Mouse (Mus musculus) lung, embryonic 16.5 days (tissue): Measurements from ENCODE around the gene Pdcd1. TPM values are rescaled to one million over a fixed set of nuclear protein-coding genes. Genes with fewer than 3 reads are reported as not detected.
"Not testable (repeated sequence)": the region's sequence is repeated elsewhere in the genome, so short reads cannot be mapped to it uniquely, and the experiment has no call there.

ENCODE experiments used
- ATAC-seq: fragments of 200-750 bp; cut with Nextera tagmentation; 2 replicates; pipeline ENCODE4 v1.8.0; 2017; ENCODE audit warnings: low read depth, mild to moderate bottlenecking, moderate library complexity
- H3K27ac ChIP-seq: fragments of 300-500 bp; sonication (generic); 2 replicates; pipeline ENCODE4 v1.5.1; 2014; ENCODE audit warnings: mild to moderate bottlenecking, control low read depth, low read length
- H3K27me3 ChIP-seq: fragments of 300-500 bp; sonication (generic); 2 replicates; pipeline ENCODE4 v1.6.1; 2014; ENCODE audit warnings: low read depth, low read length, mixed read lengths; ENCODE audit not compliant: control insufficient read depth, insufficient read depth
- H3K36me3 ChIP-seq: fragments of 300-500 bp; sonication (generic); 2 replicates; pipeline ENCODE4 v1.6.1; 2014; ENCODE audit warnings: low read length; ENCODE audit not compliant: control insufficient read depth, insufficient read depth
- H3K4me1 ChIP-seq: fragments of 300-500 bp; sonication (generic); replicated peaks from 2 replicates; pipeline ENCODE4 v1.6.1; 2014; ENCODE audit warnings: low read length, mixed read lengths; ENCODE audit not compliant: control insufficient read depth, insufficient read depth
- H3K4me2 ChIP-seq: fragments of 300-500 bp; sonication (generic); 2 replicates; pipeline ENCODE4 v1.6.1; 2014; ENCODE audit warnings: low read depth, low read length, control low read depth
- H3K4me3 ChIP-seq: fragments of 300-500 bp; sonication (generic); 2 replicates; pipeline ENCODE4 v1.5.1; 2014; ENCODE audit warnings: mild to moderate bottlenecking, low read length, control low read depth
- H3K9ac ChIP-seq: fragments of 300-500 bp; sonication (generic); 2 replicates; pipeline ENCODE4 v1.6.1; 2014; ENCODE audit warnings: low read length, control low read depth
- H3K9me3 ChIP-seq: fragments of 300-500 bp; sonication (generic); 2 replicates; pipeline ENCODE4 v1.6.1; 2016; ENCODE audit warnings: low read length; ENCODE audit not compliant: control insufficient read depth
- WGBS: fragments of 180-500 bp; shearing (Covaris S2); extraction: QIAGEN DNeasy Blood & Tissue Kit; methylation state at CpG from one replicate; pipeline ENCODE4 v1.1.7; 2014; 5-methylcytosine and 5-hydroxymethylcytosine counted together
- polyA plus RNA-seq: library from polyadenylated mRNA; unstranded; fragments of >200 nt; fragmentation: Nextera tagmentation; extraction: Ambion mirVana; gene quantifications from 2 replicates; pipeline ENCODE4 v1.2.1, GENCODE M21; 2015

Pdcd1 gene
- polyA plus RNA-seq, 1 experiment from 2014 or later, result 0.30 TPM

GRCm38 (mm10) chr1:94076702-94077101 lies 24.3 kb upstream of the Pdcd1 start:
- no peak overlapping the region for H3K4me3 ChIP-seq

GRCm38 (mm10) chr1:94074756-94075155 lies 22.4 kb upstream of the Pdcd1 start:
- Histone ChIP-seq H3K27me3 (no peaks in the 10 kb centered on the region), H3K4me3 (no peak overlapping the region), H3K9me3 (no peaks in the 10 kb centered on the region), H3K27ac (no peak overlapping the region), H3K4me1 (no peaks in the 10 kb centered on the region), H3K4me2 (no peak overlapping the region), H3K9ac (no peak overlapping the region), H3K36me3 (no peaks in the 10 kb centered on the region)
- ATAC-seq, result no peak
- 80% methylated on average over 6 of the region's 6 CpGs for WGBS

More at GRCm38 (mm10) chr1:94076702-94077101, 24.3 kb upstream of the Pdcd1 start:
- ATAC-seq, result no peak
- Histone ChIP-seq H3K4me2 (no peak overlapping the region), H3K27me3 (no peaks in the 10 kb centered on the region), H3K4me1 (no peaks in the 10 kb centered on the region), H3K9me3 (no peaks in the 10 kb centered on the region), H3K27ac (no peak overlapping the region), H3K9ac (no peak overlapping the region), H3K36me3 (no peaks in the 10 kb centered on the region)
- 17% methylated on average over 1 of the region's 1 CpGs for whole genome bisulfite sequencing

- not testable (repeated sequence) for H3K27ac ChIP-seq, H3K27me3 ChIP-seq, ATAC-seq, H3K4me2 ChIP-seq, H3K36me3 ChIP-seq, H3K4me3 ChIP-seq, H3K9ac ChIP-seq, H3K4me1 ChIP-seq, H3K9me3 ChIP-seq
- 72% methylated on average over 1 of the region's 1 CpGs for WGBS
These were observed 5.9 kb upstream of the Pdcd1 start for GRCm38 (mm10) chr1:94058281-94058680.

GRCm38 (mm10) chr1:94057401-94057800 lies 5.0 kb upstream of the Pdcd1 start:
- Histone ChIP-seq H3K27ac (no peak overlapping the region), H3K4me3 (no peak overlapping the region), H3K9me3 (no peaks in the 10 kb centered on the region), H3K36me3 (no peaks in the 10 kb centered on the region), H3K9ac (no peak overlapping the region), H3K27me3 (no peaks in the 10 kb centered on the region), H3K4me2 (no peak overlapping the region), H3K4me1 (no peaks in the 10 kb centered on the region)
- WGBS, result 88% methylated on average over 2 of the region's 2 CpGs
- ATAC-seq, result no peak

- no peaks in the 10 kb centered on the region for H3K4me1 ChIP-seq
- no peaks in the 10 kb centered on the region for H3K36me3 ChIP-seq
- no peak for ATAC-seq
These were observed 3.6 kb upstream of the Pdcd1 start for GRCm38 (mm10) chr1:94055966-94056365.

GRCm38 (mm10) chr1:94054481-94054880 lies 2.1 kb upstream of the Pdcd1 start:
- H3K27ac ChIP-seq, result no peak overlapping the region
- 84% methylated on average over 1 of the region's 1 CpGs for WGBS
- H3K9ac ChIP-seq, result no peak overlapping the region
- no peak for ATAC-seq
- no peak overlapping the region for H3K4me3 ChIP-seq
- no peaks in the 10 kb centered on the region for H3K9me3 ChIP-seq
- H3K36me3 ChIP-seq, result no peaks in the 10 kb centered on the region
- H3K4me1 ChIP-seq, result no peaks in the 10 kb centered on the region
- H3K27me3 ChIP-seq, result no peaks in the 10 kb centered on the region
- H3K4me2 ChIP-seq, result no peak overlapping the region

More at GRCm38 (mm10) chr1:94055966-94056365, 3.6 kb upstream of the Pdcd1 start:
- Histone ChIP-seq H3K9me3 (no peaks in the 10 kb centered on the region), H3K27ac (no peak overlapping the region), H3K27me3 (no peaks in the 10 kb centered on the region), H3K4me2 (no peak overlapping the region), H3K4me3 (no peak overlapping the region), H3K9ac (no peak overlapping the region)
- 20% methylated on average over 3 of the region's 3 CpGs for whole genome bisulfite sequencing

- Histone ChIP-seq H3K27ac (no peak overlapping the region), H3K27me3 (no peaks in the 10 kb centered on the region), H3K4me1 (no peaks in the 10 kb centered on the region), H3K4me3 (no peak overlapping the region), H3K4me2 (no peak overlapping the region), H3K9ac (no peak overlapping the region), H3K9me3 (no peaks in the 10 kb centered on the region), H3K36me3 (no peaks in the 10 kb centered on the region)
- no peak for ATAC-seq
- WGBS, result 74% methylated on average over 7 of the region's 7 CpGs
These were observed 1.3 kb upstream of the Pdcd1 start for GRCm38 (mm10) chr1:94053530-94054216.

GRCm38 (mm10) chr1:94051104-94051503 lies 1.2 kb downstream of the Pdcd1 start:
- Histone ChIP-seq H3K27ac (no peak overlapping the region), H3K4me1 (no peaks in the 10 kb centered on the region), H3K4me2 (no peak overlapping the region), H3K36me3 (no peaks in the 10 kb centered on the region), H3K27me3 (no peaks in the 10 kb centered on the region), H3K9me3 (no peaks in the 10 kb centered on the region), H3K9ac (no peak overlapping the region), H3K4me3 (no peak overlapping the region)
- ATAC-seq, result no peak
- WGBS, result 81% methylated on average over 5 of the region's 5 CpGs

GRCm38 (mm10) chr1:94046544-94046943 lies 5.8 kb downstream of the Pdcd1 start:
- 71% methylated on average over 4 of the region's 4 CpGs for WGBS

More at GRCm38 (mm10) chr1:94046544-94046943, 5.8 kb downstream of the Pdcd1 start:
- H3K27me3 ChIP-seq, result no peaks in the 10 kb centered on the region
- no peak for ATAC-seq
- no peaks in the 10 kb centered on the region for H3K4me1 ChIP-seq
- no peak overlapping the region for H3K4me3 ChIP-seq
- H3K27ac ChIP-seq, result no peak overlapping the region
- no peak overlapping the region for H3K9ac ChIP-seq
- no peak overlapping the region for H3K4me2 ChIP-seq
- no peaks in the 10 kb centered on the region for H3K9me3 ChIP-seq
- no peaks in the 10 kb centered on the region for H3K36me3 ChIP-seq
